Mouse (Mus musculus) testis, adult 2 months (tissue): Measurements from ENCODE around the gene Lcat.

Experiments
- CTCF ChIP-seq: fragments of 200-500 bp; IDR thresholded peaks from 2 replicates; pipeline ENCODE4 v1.5.1; 2012; ENCODE audit warnings: low read depth, mild to moderate bottlenecking, inconsistent platforms, low read length, moderate library complexity; ENCODE audit not compliant: control insufficient read depth, insufficient read depth, insufficient replicate concordance
- POLR2A ChIP-seq: fragments of 200-500 bp; IDR thresholded peaks from 2 replicates; pipeline ENCODE4 v1.6.1; 2012; ENCODE audit warnings: low read depth, mild to moderate bottlenecking, inconsistent platforms, low read length, moderate library complexity; ENCODE audit not compliant: control insufficient read depth

DNA sequence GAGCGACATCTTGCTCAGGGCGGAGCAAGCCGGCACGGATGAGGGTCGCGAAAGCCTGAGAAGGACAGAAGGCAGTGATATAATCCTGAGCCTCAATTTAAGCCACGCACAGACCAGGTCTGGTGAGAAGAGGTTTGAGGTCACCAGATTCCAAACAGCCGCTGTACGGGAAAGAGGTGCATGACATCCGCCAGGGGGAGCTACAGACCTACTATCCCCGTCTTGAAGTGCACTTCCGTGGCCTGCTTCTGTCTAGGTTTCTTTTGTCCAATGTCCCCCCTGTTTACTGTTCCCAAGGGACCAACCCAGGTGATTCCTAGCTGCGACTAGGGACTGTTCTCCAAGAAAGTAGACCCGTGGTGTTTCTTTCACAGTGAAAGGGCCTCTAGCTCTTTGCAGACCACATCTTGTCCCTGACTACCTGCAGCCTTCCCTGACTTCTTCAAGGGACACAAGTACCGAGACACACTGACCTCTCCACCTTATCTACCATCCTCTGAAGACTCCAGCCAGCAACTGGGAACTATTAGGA lies 47.7 kb upstream of the Lcat start, which contains the start of gene Dus2:
- TF ChIP-seq POLR2A, result no peak
- peak; percentile 86; the same call in 1 of the 2 replicates for TF ChIP-seq CTCF
